Mouse (Mus musculus): ENCODE measurements around the gene Cemip. TPM values are rescaled to one million over a fixed set of nuclear protein-coding genes. Genes with fewer than 3 reads are reported as not detected.

Cemip gene
- polyA plus RNA-seq, 1 experiment, result 7.0 TPM

GRCm38 (mm10) chr7:84120142-84120760, 33.9 kb upstream of the Cemip start:
- no peaks in the 10 kb centered on the region; the same call in 1 of the 2 replicates for H3K4me1 ChIP-seq (ENCODE audit: control insufficient read depth, insufficient read depth, low read length)
- no peak overlapping the region for H3K27ac ChIP-seq (ENCODE audit: control insufficient read depth, insufficient read depth, low read depth, low read length)
- TF ChIP-seq CTCF (IDR thresholded peaks at IDR 0.05; ENCODE audit: control insufficient read depth, insufficient read depth, insufficient replicate concordance, low read depth, low read length) (no peak), POLR2A (IDR thresholded peaks at IDR 0.05; ENCODE audit: control insufficient read depth, low read depth, low read length) (no peak)

GRCm38 (mm10) chr7:84119216-84120105, 33.2 kb upstream of the Cemip start:
- Histone ChIP-seq H3K4me3 (ENCODE audit: control insufficient read depth, low read depth, low read length) (no peak overlapping the region), H3K27ac (ENCODE audit: control insufficient read depth, insufficient read depth, low read depth, low read length) (no peak overlapping the region), H3K36me3 (ENCODE audit: control insufficient read depth, insufficient read depth, low read length) (no peaks in the 10 kb centered on the region), H3K4me1 (ENCODE audit: control insufficient read depth, insufficient read depth, low read length) (no peaks in the 10 kb centered on the region; the same call in 1 of the 2 replicates), H3K27me3 (ENCODE audit: control insufficient read depth, insufficient read depth, low read length) (no peaks in the 10 kb centered on the region)
- TF ChIP-seq POLR2A (IDR thresholded peaks at IDR 0.05; ENCODE audit: control insufficient read depth, low read depth, low read length) (no peak), CTCF (IDR thresholded peaks at IDR 0.05; ENCODE audit: control insufficient read depth, insufficient read depth, insufficient replicate concordance, low read depth, low read length) (no peak)

More at GRCm38 (mm10) chr7:84120142-84120760, 33.9 kb upstream of the Cemip start:
- H3K27me3 ChIP-seq (ENCODE audit: control insufficient read depth, insufficient read depth, low read length), result no peaks in the 10 kb centered on the region
- H3K4me3 ChIP-seq (ENCODE audit: control insufficient read depth, low read depth, low read length), result no peak overlapping the region
- H3K36me3 ChIP-seq (ENCODE audit: control insufficient read depth, insufficient read depth, low read length), result no peaks in the 10 kb centered on the region

DNA sequence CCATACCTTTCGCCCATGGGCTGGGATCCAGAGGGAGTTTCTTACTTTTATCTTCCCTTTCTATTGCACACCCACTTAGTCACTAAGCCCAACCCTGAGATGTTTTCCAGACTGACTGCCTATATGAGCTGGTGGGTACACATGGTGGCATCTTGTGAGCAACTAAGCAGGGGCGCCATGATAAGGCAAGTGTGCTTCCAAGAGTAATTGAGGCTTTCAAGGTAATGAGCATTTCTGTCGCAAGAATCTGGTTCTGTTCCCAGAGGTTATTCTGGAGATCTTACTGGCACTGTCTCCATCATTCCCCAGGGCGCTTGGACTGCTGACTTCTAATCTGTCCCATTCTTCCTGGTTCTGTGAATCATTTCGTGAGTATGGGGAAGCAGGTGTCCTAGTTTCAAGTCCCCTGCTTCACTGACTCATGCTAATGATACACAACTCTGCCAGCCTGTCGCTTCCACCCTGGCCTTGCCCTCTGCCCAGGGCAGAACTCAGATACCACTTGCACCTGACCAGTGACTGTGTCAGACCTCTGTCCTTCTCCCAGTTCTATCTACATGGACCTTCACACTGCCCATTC, 31.3 kb upstream of the Cemip start:
- no peak overlapping the region for H3K4me3 ChIP-seq (ENCODE audit: control insufficient read depth, low read depth, low read length)
- TF ChIP-seq POLR2A (IDR thresholded peaks at IDR 0.05; ENCODE audit: control insufficient read depth, low read depth, low read length) (no peak), CTCF (IDR thresholded peaks at IDR 0.05; ENCODE audit: control insufficient read depth, insufficient read depth, insufficient replicate concordance, low read depth, low read length) (no peak)
- H3K27ac ChIP-seq (ENCODE audit: control insufficient read depth, insufficient read depth, low read depth, low read length), result no peak overlapping the region
- H3K4me1 ChIP-seq (ENCODE audit: control insufficient read depth, insufficient read depth, low read length), result no peaks in the 10 kb centered on the region; the same call in 1 of the 2 replicates
- H3K27me3 ChIP-seq (ENCODE audit: control insufficient read depth, insufficient read depth, low read length), result no peaks in the 10 kb centered on the region
- no peaks in the 10 kb centered on the region; the same call in 1 of the 2 replicates for H3K36me3 ChIP-seq (ENCODE audit: control insufficient read depth, insufficient read depth, low read length)

DNA sequence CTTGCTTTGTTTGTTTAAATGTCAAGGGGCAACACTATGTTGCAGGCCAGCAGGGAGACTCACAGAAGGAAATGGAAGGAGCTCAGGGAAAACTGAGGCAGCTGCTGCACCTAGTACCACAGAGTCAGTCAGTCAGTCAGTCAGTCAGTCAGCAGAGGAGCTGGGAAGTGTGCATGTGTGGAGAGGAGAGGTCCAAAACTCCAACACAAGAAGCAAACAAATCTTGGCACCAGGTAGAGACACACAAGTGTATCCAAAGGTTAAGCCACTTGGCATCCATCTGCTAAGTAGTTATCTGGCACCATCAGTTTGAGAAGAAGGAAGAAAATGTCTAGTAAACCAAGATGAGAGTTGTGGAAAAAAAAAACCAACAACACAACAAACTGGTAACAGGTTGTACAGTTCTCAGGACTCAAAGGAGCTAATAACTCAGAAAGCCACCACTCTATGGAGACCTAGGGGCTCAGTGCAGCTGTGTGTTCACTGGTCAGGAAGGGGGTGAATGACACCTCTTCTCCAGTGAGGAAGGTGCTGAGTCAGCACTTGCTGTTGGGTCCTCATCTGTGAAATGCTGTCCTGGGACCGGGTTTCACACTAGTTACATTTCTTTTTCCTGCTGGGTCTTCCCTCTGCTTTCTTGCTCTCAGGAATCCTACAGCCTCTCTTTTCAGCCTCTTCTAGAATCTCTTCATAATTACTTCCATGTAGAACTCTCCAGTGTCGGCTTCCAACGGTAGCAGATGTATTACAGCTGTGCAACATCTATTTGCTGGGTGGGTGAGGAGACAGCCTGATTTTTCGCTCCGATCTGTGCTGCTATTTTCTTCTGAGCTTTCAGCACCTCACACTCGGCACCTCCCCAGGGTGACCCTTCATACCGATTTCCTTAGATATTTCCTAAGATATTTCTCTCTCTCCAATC, 30.6 kb upstream of the Cemip start:
- no peak overlapping the region for H3K27ac ChIP-seq (ENCODE audit: control insufficient read depth, insufficient read depth, low read depth, low read length)
- no peak for TF ChIP-seq CTCF (IDR thresholded peaks at IDR 0.05; ENCODE audit: control insufficient read depth, insufficient read depth, insufficient replicate concordance, low read depth, low read length)
- TF ChIP-seq POLR2A (IDR thresholded peaks at IDR 0.05; ENCODE audit: control insufficient read depth, low read depth, low read length), result no peak
- no peak overlapping the region for H3K4me3 ChIP-seq (ENCODE audit: control insufficient read depth, low read depth, low read length)
- no peaks in the 10 kb centered on the region for H3K27me3 ChIP-seq (ENCODE audit: control insufficient read depth, insufficient read depth, low read length)
- H3K36me3 ChIP-seq (ENCODE audit: control insufficient read depth, insufficient read depth, low read length), result no peaks in the 10 kb centered on the region; the same call in 1 of the 2 replicates
- H3K4me1 ChIP-seq (ENCODE audit: control insufficient read depth, insufficient read depth, low read length), result no peaks in the 10 kb centered on the region; the same call in 1 of the 2 replicates

- Histone ChIP-seq H3K4me1 (ENCODE audit: control insufficient read depth, insufficient read depth, low read length) (no peaks in the 10 kb centered on the region; the same call in 1 of the 2 replicates), H3K4me3 (ENCODE audit: control insufficient read depth, low read depth, low read length) (no peak overlapping the region), H3K27ac (ENCODE audit: control insufficient read depth, insufficient read depth, low read depth, low read length) (no peak overlapping the region), H3K36me3 (ENCODE audit: control insufficient read depth, insufficient read depth, low read length) (no peaks in the 10 kb centered on the region; the same call in 1 of the 2 replicates), H3K27me3 (ENCODE audit: control insufficient read depth, insufficient read depth, low read length) (no peaks in the 10 kb centered on the region)
- TF ChIP-seq POLR2A (IDR thresholded peaks at IDR 0.05; ENCODE audit: control insufficient read depth, low read depth, low read length) (no peak), CTCF (IDR thresholded peaks at IDR 0.05; ENCODE audit: control insufficient read depth, insufficient read depth, insufficient replicate concordance, low read depth, low read length) (no peak)
Measured at GRCm38 (mm10) chr7:84115385-84115784, 29.1 kb upstream of the Cemip start.

DNA sequence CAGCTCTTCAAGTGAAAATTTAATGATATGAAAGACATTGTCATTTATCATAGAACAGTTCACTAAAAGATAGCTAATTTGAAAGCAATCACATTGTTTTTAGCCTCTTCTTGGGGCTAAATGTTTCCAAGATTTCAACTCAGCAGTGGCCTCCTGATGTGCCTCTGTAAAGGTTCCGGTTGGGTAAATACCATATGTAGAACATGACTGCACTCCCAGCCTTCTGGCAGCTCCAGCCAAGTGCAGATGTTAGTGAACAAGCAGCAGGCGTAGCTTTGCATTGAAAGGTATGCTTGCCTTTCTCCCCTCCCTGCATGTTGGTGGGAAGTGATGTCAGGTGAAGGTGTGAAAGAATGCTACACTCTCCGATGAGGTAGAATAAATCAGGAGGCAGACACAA, 28.5 kb upstream of the Cemip start:
- no peaks in the 10 kb centered on the region for H3K4me1 ChIP-seq (ENCODE audit: control insufficient read depth, insufficient read depth, low read length)
- TF ChIP-seq POLR2A (IDR thresholded peaks at IDR 0.05; ENCODE audit: control insufficient read depth, low read depth, low read length), result no peak
- no peak overlapping the region for H3K27ac ChIP-seq (ENCODE audit: control insufficient read depth, insufficient read depth, low read depth, low read length)
- no peak overlapping the region for H3K4me3 ChIP-seq (ENCODE audit: control insufficient read depth, low read depth, low read length)
- no peaks in the 10 kb centered on the region for H3K27me3 ChIP-seq (ENCODE audit: control insufficient read depth, insufficient read depth, low read length)
- peaks cover 1% of the 10 kb centered on the region; the same call in 1 of the 2 replicates for H3K36me3 ChIP-seq (ENCODE audit: control insufficient read depth, insufficient read depth, low read length)
